Mouse (Mus musculus) heart, embryonic 16.5 days (tissue): Measurements from ENCODE around the gene Dcakd. TPM values are rescaled to one million over a fixed set of nuclear protein-coding genes. Genes with fewer than 3 reads are reported as not detected.
A peak's percentile ranks its signal among the peaks of the same experiment; 100 is the strongest.

ENCODE experiments used
- ATAC-seq: fragments of 200-750 bp; cut with Nextera tagmentation; replicated peaks from 2 replicates; pipeline ENCODE4 v1.8.0; 2017; ENCODE audit warnings: moderate number of reproducible peaks; ENCODE audit not compliant: insufficient read depth, low FRiP score; ENCODE audit errors: extremely low read depth
- H3K27ac ChIP-seq: fragments of 300-500 bp; sonication (generic); 2 replicates; pipeline ENCODE4 v1.5.1; 2014; ENCODE audit warnings: mild to moderate bottlenecking, low read length, control low read depth, moderate library complexity
- H3K27me3 ChIP-seq: fragments of 300-500 bp; sonication (generic); 2 replicates; pipeline ENCODE4 v1.6.1; 2014; ENCODE audit warnings: low read length, mixed read lengths; ENCODE audit not compliant: control insufficient read depth, insufficient read depth
- H3K36me3 ChIP-seq: fragments of 300-500 bp; sonication (generic); 2 replicates; pipeline ENCODE4 v1.6.1; 2014; ENCODE audit not compliant: control insufficient read depth, insufficient read depth
- H3K4me1 ChIP-seq: fragments of 300-500 bp; sonication (generic); 2 replicates; pipeline ENCODE4 v1.6.1; 2014; ENCODE audit warnings: low read length, mixed read lengths; ENCODE audit not compliant: control insufficient read depth, insufficient read depth
- H3K4me2 ChIP-seq: fragments of 300-500 bp; sonication (generic); 2 replicates; pipeline ENCODE4 v1.6.1; 2014; ENCODE audit warnings: low read depth, mild to moderate bottlenecking, control low read depth, low read length
- H3K4me3 ChIP-seq: fragments of 300-500 bp; sonication (generic); 2 replicates; pipeline ENCODE4 v1.5.1; 2014; ENCODE audit warnings: mild to moderate bottlenecking, control low read depth, low read length
- H3K9ac ChIP-seq: fragments of 300-500 bp; sonication (generic); 2 replicates; pipeline ENCODE4 v1.6.1; 2014; ENCODE audit warnings: low read length, control low read depth
- H3K9me3 ChIP-seq: fragments of 300-500 bp; sonication (generic); replicated peaks from 2 replicates; pipeline ENCODE4 v1.6.1; 2016; ENCODE audit warnings: low read length; ENCODE audit not compliant: control insufficient read depth
- WGBS: fragments of 180-500 bp; shearing (Covaris S2); extraction: QIAGEN DNeasy Blood & Tissue Kit; methylation state at CpG from one replicate; pipeline ENCODE4 v1.1.7; 2014; 5-methylcytosine and 5-hydroxymethylcytosine counted together
- polyA plus RNA-seq: library from polyadenylated mRNA; unstranded; fragments of >200 nt; fragmentation: Nextera tagmentation; extraction: Ambion mirVana; gene quantifications from 2 replicates; pipeline ENCODE4 v1.2.1, GENCODE M21; 2015

Gene Dcakd
- polyA plus RNA-seq, 1 experiment from 2014 or later = 66.9 TPM

DNA sequence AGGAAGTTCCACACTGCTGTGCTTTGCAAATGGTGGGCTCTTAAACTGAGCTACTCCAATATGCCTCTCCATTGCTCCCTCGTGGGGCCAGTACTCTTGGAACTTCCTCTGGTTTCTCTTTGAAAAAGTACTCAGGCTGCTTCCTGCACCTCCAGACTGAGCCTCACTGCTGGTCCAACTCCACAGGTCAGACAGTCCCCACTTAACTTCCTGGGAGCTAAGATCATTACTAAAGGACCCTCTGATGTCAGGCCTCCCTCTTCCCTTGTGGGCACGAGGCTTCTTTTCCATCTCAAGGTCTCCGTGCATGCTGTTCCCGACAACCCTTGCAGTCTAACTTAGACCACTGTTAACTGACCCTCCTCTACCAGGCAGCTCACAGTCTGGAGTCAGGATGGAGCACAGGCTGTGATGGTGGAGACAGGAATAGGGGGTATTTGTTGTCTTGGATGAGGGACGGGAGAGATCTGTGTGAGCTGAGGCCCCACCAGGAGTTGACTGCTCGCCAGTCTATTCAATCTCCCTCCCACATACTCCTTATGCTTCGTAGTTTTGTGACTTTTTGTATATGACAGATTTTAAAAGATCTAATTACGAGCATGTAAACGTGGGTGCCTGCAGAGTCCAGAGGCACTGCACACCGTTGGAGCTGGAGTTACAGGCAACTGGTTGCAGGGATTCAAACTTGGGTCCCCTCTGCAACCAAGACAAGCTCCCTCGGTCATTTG, 22.7 kb downstream of the Dcakd start:
- WGBS = 75% methylated on average over 11 of the region's 11 CpGs
- no peak overlapping the region for H3K4me2 ChIP-seq
- no peaks in the 10 kb centered on the region for H3K36me3 ChIP-seq
- H3K9ac ChIP-seq = no peak overlapping the region
- H3K27ac ChIP-seq = no peak overlapping the region
- no peak overlapping the region for H3K4me3 ChIP-seq
- ATAC-seq = no peak
- H3K9me3 ChIP-seq = no peaks in the 10 kb centered on the region
- no peaks in the 10 kb centered on the region for H3K27me3 ChIP-seq
- peaks cover 8% of the 10 kb centered on the region for H3K4me1 ChIP-seq

DNA sequence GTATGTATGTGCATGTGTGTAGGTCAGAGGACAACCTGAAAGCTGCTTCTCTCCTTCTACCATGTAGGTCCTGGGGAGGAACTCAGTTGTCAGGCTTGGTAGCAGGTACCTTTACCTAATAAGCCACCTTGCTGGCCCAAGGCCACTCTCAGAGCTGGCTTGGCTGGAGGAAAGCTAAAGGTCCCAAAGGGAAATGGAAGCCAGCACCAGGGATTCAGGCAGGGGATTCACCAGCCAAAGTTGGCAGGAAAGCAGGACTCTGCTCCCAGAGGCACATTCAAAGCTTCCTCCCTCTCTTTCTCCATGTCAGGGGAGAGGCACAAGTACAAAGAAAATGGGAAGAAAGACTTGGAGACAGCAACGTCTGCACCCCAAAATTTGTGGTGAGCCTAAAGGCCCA, 23.3 kb downstream of the Dcakd start:
- H3K36me3 ChIP-seq = no peaks in the 10 kb centered on the region; the same call in 1 of the 2 replicates
- no peak overlapping the region for H3K4me3 ChIP-seq
- no peak overlapping the region for H3K27ac ChIP-seq
- no peak overlapping the region for H3K9ac ChIP-seq
- no peak overlapping the region for H3K4me2 ChIP-seq
- peaks cover 11% of the 10 kb centered on the region for H3K4me1 ChIP-seq
- no peaks in the 10 kb centered on the region for H3K9me3 ChIP-seq
- 90% methylated on average over 1 of the region's 1 CpGs for WGBS
- H3K27me3 ChIP-seq = no peaks in the 10 kb centered on the region
- no peak for ATAC-seq

DNA sequence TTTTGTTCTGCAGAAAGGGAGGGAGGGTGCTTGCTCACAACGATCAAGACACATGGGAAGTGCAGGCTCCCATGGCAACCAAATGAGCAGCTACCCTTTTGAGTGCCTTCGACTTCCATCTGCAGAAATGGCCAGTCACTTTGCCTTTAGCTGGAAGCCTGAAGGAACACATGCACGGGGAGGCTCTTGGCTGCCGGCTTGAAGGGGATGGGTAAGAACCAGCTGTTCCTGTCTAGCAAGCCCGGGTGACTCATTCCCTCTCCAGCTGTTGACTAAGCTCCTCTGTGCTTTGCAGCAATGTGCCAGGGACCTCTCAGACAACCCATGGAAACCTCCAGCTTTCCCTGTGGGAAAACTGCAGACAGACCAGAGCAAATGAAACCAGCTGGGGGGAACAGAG, 24.9 kb downstream of the Dcakd start:
- H3K9ac ChIP-seq = no peak overlapping the region
- 0 out of 2 replicates have a peak, but pooled peaks have one; percentile 38 for ATAC-seq

DNA sequence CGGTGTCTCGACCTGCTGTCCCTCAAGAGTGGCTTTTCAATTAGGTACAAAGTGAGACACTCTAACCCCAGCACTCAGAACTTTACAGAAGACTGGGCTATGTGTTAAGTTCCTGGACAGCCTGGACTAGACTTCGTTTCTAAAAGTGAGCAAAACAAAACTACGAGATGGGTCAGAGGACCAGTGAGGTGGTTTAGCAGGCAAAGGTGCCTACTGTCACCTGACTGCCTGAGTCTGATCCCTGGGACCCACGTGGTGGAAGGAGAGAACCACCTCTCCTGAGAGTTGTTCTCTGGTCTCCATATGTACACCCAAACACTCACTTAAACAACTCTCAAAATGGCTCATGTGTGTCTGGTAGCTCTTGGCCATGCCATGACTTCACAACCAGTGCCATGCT, 27.1 kb downstream of the Dcakd start:
- H3K27me3 ChIP-seq = no peaks in the 10 kb centered on the region
- ATAC-seq = no peak
- no peak overlapping the region for H3K9ac ChIP-seq
- peaks cover 34% of the 10 kb centered on the region for H3K4me1 ChIP-seq
- peaks cover 13% of the 10 kb centered on the region for H3K36me3 ChIP-seq
- no peak overlapping the region for H3K4me2 ChIP-seq
- no peak overlapping the region for H3K27ac ChIP-seq
- WGBS = 60% methylated on average over 5 of the region's 5 CpGs
- no peaks in the 10 kb centered on the region for H3K9me3 ChIP-seq
- no peak overlapping the region for H3K4me3 ChIP-seq

More for the DNA sequence above, 24.9 kb downstream of the Dcakd start:
- peaks cover 27% of the 10 kb centered on the region for H3K4me1 ChIP-seq
- no peak overlapping the region for H3K4me3 ChIP-seq
- peak overlapping the region; percentile 61; the same call in 1 of the 2 replicates for H3K27ac ChIP-seq
- no peak overlapping the region for H3K4me2 ChIP-seq
- H3K27me3 ChIP-seq = no peaks in the 10 kb centered on the region
- H3K9me3 ChIP-seq = no peaks in the 10 kb centered on the region
- H3K36me3 ChIP-seq = no peaks in the 10 kb centered on the region; the same call in none of the 2 replicates
- WGBS = 48% methylated on average over 5 of the region's 5 CpGs

DNA sequence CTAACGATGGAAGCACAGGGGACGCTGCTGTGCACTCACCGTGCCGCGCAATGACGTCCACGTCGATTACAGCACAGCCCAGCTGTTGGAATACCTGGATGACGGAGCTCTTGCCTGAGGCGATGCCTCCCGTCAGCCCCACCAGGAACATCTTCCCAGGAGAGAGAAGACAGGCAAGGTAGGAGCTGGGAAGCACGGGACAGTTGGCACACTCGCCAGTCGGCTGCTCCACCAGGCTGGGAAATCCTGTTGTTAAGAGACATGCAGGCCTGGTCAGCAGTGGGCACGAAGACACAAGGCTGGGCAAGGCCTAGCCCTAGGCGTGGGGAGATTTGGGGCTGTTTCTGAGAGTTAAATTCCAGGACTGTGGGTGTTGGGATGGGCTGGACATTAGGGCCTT, 28.0 kb downstream of the Dcakd start:
- no peak overlapping the region for H3K4me3 ChIP-seq
- H3K27me3 ChIP-seq = no peaks in the 10 kb centered on the region
- H3K27ac ChIP-seq = no peak overlapping the region
- no peak overlapping the region for H3K4me2 ChIP-seq
- WGBS = 91% methylated on average over 16 of the region's 16 CpGs
- peaks cover 22% of the 10 kb centered on the region for H3K36me3 ChIP-seq
- peaks cover 34% of the 10 kb centered on the region for H3K4me1 ChIP-seq
- H3K9ac ChIP-seq = no peak overlapping the region
- H3K9me3 ChIP-seq = no peaks in the 10 kb centered on the region
- ATAC-seq = no peak

DNA sequence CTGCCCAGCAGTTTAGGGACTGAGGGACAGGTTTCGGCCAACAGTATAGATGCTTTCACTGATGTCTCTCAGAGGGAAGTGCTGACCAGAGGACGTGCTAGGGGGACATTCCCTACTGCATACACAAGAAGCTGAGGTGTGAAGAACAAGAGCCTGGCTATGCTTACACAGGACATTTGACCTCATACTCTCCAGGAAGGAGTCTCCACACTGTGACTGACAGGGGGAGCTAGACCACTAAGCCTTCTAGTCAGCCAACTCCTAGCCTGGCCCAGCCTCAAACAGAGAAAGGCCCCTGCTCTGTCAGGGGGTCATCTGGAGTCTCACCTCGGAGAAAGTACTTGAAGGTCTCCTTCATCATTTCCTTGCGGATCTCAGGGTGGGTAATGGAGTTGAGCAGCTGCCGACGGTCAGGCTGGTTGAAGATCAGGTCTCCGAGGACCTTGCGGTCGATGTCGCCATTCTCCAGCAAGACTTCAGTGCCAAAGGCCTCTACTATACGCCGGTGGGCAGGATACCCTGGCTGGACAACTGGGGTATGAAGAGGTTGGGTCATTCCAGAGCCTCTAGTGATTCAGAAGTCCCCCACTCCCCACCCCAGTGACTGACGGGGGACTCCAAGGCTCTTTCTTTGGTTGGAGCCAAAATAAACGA, 28.7 kb downstream of the Dcakd start:
- no peaks in the 10 kb centered on the region for H3K27me3 ChIP-seq
- no peak overlapping the region for H3K4me3 ChIP-seq
- H3K27ac ChIP-seq = peak overlapping the region; percentile 85
- H3K4me1 ChIP-seq = peaks cover 34% of the 10 kb centered on the region
- H3K36me3 ChIP-seq = peaks cover 28% of the 10 kb centered on the region
- H3K9ac ChIP-seq = peak overlapping the region; percentile 41; the same call in 1 of the 2 replicates
- H3K9me3 ChIP-seq = no peaks in the 10 kb centered on the region
- no peak for ATAC-seq
- WGBS = 74% methylated on average over 14 of the region's 14 CpGs
- 0 out of 2 replicates have a peak overlapping the region, but pooled peaks have one; percentile 23 for H3K4me2 ChIP-seq

DNA sequence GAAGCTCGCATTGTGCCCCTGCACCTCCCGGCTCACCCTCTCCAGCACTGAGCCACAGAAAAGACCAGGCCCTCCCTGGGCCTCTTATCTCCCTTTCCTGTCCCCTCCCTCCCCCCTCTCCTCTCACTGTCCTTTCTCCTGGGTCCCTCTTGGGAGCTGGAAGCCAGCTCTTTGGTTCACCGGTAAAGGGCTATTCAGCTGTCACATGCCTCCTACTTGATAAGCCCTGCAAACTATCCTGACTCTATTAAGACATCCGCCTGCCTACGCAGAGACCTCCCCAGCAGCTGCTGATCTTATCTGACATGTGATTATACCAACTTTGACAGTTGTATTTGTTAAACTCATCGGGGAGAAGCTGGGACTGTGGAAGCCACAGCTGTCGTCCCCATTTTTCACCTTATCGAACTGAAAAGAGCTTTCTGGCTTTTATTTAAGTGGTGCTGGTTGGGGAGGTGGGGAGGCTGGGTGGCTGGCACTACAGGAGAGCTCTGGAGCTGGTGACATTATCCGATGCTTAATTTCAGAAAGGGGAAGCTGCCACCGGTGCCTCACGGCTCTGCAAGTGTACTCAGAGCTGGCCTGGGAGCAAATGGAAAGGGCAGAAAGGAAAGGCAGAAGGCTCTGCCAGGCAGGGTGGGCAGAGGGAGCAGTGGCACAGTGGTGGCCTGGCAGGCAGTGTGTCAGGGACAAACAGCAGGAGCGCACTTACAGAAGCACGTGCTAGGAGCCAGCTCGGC, 29.4 kb downstream of the Dcakd start:
- H3K9ac ChIP-seq = peak overlapping the region; percentile 58
- ATAC-seq = peak; percentile 85
- peak overlapping the region; percentile 35 for H3K4me2 ChIP-seq
- peaks cover 31% of the 10 kb centered on the region for H3K36me3 ChIP-seq
- no peaks in the 10 kb centered on the region for H3K27me3 ChIP-seq
- no peaks in the 10 kb centered on the region for H3K9me3 ChIP-seq
- H3K27ac ChIP-seq = peak overlapping the region; percentile 85
- H3K4me3 ChIP-seq = no peak overlapping the region
- peaks cover 34% of the 10 kb centered on the region for H3K4me1 ChIP-seq
- 15% methylated on average over 14 of the region's 14 CpGs for WGBS

DNA sequence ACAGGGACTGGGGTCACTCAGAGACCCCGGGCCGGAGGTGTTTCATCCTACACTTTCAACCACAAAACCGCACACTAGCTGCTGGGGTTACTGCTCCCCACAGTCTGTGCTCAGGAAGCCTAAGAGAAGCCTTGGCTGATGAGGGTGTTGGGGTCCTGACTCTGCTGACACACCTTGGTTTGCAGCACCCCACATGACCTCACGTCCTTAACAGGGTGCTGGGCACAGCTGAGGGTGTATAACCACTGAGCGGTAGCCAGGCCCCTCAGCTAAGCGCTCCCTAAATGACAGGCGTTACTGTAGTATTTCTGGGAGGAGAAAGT, 29.9 kb downstream of the Dcakd start:
- H3K9ac ChIP-seq = peak overlapping the region; percentile 58; the same call in 1 of the 2 replicates
- 47% methylated on average over 7 of the region's 7 CpGs for WGBS
- ATAC-seq = no peak
- no peak overlapping the region for H3K4me3 ChIP-seq
- peak overlapping the region; percentile 35 for H3K4me2 ChIP-seq
- no peaks in the 10 kb centered on the region for H3K9me3 ChIP-seq
- peaks cover 31% of the 10 kb centered on the region for H3K36me3 ChIP-seq
- peaks cover 32% of the 10 kb centered on the region for H3K4me1 ChIP-seq
- H3K27me3 ChIP-seq = no peaks in the 10 kb centered on the region
- peak overlapping the region; percentile 85 for H3K27ac ChIP-seq
